Mouse (Mus musculus) small intestine, adult 2 months (tissue): ENCODE results near the gene Scoc.
A peak's percentile ranks its signal among the peaks of the same experiment; 100 is the strongest.

ENCODE experiments used
- CTCF ChIP-seq: fragments of 200-500 bp; IDR thresholded peaks from 2 replicates; pipeline ENCODE4 v1.5.1; 2012; ENCODE audit warnings: low read depth, mild to moderate bottlenecking, control low read depth, inconsistent platforms, low read length, moderate library complexity, mixed read lengths; ENCODE audit not compliant: insufficient replicate concordance, insufficient read length; ENCODE audit errors: extremely low read depth
- POLR2A ChIP-seq: fragments of 200-500 bp; IDR thresholded peaks from 2 replicates; pipeline ENCODE4 v1.6.1; 2012; ENCODE audit warnings: low read depth, mild to moderate bottlenecking, control low read depth, inconsistent platforms, low read length, moderate library complexity

DNA sequence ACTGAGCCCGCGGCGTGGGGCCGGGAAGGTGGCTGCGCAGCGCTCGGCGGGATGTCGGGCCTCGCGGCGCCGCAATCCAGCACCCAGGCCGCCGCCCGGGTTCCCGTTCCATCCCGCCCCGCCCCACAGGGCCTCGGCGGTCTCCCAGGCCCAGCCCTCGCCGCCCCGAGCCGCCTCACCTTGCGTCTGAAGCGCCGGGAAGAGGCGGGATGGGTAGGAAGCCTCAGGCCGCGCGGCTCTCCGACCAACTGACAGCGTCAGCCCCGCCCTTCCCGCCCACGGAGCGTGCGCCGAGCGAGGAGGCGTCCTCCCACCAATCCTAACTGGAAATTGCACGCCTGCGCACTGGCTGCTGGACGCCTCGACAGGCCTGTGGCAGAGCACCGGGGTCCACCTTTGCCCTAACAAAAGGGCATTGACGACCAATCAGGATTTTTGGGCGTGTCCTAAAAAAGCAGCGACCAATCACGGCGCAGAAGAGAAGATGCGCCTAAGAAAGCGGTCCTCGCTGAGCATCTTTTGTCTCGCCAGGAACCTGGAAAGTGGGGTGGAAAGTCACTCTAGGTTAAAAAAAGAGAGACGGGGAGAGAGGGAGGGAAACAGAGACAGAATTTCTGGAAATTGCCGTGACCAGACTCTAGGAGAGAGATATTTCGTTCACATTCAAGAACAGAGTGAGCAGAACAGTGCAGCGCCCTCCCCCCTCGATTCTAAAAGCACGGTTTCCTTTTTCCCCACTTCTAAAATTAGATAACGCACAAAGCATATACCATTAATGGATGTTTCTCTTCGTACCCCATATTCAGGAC lies 15.7 kb downstream of the Scoc start:
- TF ChIP-seq CTCF (no peak), POLR2A (peak; percentile 70)
